Mouse (Mus musculus): Measurements from ENCODE around the gene Rasa4. TPM values are rescaled to one million over a fixed set of nuclear protein-coding genes. Genes with fewer than 3 reads are reported as not detected.
"Not testable (repeated sequence)": the region's sequence is repeated elsewhere in the genome, so short reads cannot be mapped to it uniquely, and the experiment has no call there.

Gene Rasa4
- polyA plus RNA-seq, 1 experiment: 16.1 TPM

DNA sequence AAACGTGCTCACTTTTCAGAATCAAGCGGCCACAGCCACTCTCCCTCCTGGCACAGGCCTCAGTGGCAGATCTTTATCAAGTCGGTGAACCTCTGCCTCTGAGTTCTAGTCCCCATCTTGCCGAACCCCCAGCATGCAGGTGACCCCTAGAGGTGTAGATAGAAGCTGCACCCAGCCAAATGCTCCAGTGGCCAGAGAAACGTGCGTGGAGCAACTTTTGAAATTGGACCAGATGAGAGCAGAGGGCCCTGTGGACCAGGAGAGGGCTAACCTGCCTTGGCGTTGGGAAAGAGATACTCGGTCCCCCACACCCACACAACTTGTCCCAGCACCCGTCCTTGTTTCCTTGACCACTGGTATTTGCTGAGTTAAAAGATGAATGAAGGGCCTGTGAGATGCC lies 38.3 kb upstream of the Rasa4 start:
- DNase-seq: no peak
- WGBS: 33% methylated on average over 9 of the region's 9 CpGs
- no peaks in the 10 kb centered on the region for H3K4me1 ChIP-seq (ENCODE audit: control insufficient read depth, insufficient read depth, low read length)
- no peak overlapping the region for H3K4me3 ChIP-seq (replicated peaks; ENCODE audit: extremely low read depth, low read depth, low read length)
- TF ChIP-seq CTCF (IDR thresholded peaks at IDR 0.05; ENCODE audit: insufficient read depth, low read length): peak; percentile 33; the same call in 1 of the 2 replicates
- no peak for TF ChIP-seq POLR2A (IDR thresholded peaks at IDR 0.05; ENCODE audit: borderline replicate concordance, extremely low read depth, low read depth, low read length)

DNA sequence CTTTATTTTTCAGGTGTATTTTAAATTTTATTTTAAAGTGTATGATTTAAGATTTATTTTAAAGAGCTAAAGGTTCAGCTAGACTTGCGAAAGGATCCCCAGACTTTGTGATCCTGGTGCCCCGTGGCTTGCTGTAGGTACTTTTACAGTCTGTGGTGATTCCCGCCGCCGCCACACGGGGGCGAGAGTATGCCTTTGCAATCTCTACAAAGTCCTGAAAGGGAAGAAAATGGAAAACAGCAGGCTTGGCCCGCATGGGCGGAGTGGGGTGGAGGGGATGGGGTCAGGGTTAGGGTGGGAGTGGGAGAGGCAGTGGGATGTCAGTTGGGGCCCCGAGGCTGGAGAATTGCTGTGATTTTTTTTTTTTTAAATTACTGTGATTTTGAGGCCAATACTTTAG lies 37.7 kb upstream of the Rasa4 start:
- TF ChIP-seq CTCF (IDR thresholded peaks at IDR 0.05; ENCODE audit: insufficient read depth, low read length) (peak; percentile 73), POLR2A (IDR thresholded peaks at IDR 0.05; ENCODE audit: borderline replicate concordance, extremely low read depth, low read depth, low read length) (no peak)
- DNase-seq: peak; percentile 85
- 3% methylated on average over 10 of the region's 10 CpGs for WGBS
- no peaks in the 10 kb centered on the region for H3K4me1 ChIP-seq (ENCODE audit: control insufficient read depth, insufficient read depth, low read length)
- H3K4me3 ChIP-seq (replicated peaks; ENCODE audit: extremely low read depth, low read depth, low read length): no peak overlapping the region

GRCm38 (mm10) chr5:136048541-136048940 lies 35.2 kb upstream of the Rasa4 start:
- not testable (repeated sequence) for DNase-seq; H3K4me1 ChIP-seq (ENCODE audit: control insufficient read depth, insufficient read depth, low read length); H3K4me3 ChIP-seq (replicated peaks; ENCODE audit: extremely low read depth, low read depth, low read length)

DNA sequence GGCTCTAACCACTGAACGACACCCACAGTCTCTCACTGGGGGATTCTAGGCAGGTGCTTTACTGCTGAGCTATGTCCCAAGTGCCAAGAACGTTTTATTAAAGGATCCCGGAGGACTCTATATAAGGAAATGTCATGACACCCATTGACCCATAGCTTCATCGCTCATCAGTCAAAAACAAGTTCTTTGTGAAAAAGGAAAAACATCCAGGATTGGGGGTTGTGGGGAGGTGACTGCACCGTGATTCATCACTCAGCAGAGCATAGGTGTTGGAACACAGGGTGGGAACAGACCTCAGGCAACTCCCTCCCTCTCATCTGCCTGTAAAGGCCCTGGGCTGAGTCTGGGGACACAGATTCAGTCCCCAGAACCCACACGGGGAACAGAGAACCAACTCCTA lies 33.8 kb upstream of the Rasa4 start:
- H3K4me1 ChIP-seq (ENCODE audit: control insufficient read depth, insufficient read depth, low read length): no peaks in the 10 kb centered on the region; the same call in 1 of the 2 replicates
- H3K4me3 ChIP-seq (replicated peaks; ENCODE audit: extremely low read depth, low read depth, low read length): no peak overlapping the region
- DNase-seq: no peak
- no peak for TF ChIP-seq CTCF (IDR thresholded peaks at IDR 0.05; ENCODE audit: insufficient read depth, low read length)
- TF ChIP-seq POLR2A (IDR thresholded peaks at IDR 0.05; ENCODE audit: borderline replicate concordance, extremely low read depth, low read depth, low read length): no peak
- 65% methylated on average over 6 of the region's 6 CpGs for WGBS

DNA sequence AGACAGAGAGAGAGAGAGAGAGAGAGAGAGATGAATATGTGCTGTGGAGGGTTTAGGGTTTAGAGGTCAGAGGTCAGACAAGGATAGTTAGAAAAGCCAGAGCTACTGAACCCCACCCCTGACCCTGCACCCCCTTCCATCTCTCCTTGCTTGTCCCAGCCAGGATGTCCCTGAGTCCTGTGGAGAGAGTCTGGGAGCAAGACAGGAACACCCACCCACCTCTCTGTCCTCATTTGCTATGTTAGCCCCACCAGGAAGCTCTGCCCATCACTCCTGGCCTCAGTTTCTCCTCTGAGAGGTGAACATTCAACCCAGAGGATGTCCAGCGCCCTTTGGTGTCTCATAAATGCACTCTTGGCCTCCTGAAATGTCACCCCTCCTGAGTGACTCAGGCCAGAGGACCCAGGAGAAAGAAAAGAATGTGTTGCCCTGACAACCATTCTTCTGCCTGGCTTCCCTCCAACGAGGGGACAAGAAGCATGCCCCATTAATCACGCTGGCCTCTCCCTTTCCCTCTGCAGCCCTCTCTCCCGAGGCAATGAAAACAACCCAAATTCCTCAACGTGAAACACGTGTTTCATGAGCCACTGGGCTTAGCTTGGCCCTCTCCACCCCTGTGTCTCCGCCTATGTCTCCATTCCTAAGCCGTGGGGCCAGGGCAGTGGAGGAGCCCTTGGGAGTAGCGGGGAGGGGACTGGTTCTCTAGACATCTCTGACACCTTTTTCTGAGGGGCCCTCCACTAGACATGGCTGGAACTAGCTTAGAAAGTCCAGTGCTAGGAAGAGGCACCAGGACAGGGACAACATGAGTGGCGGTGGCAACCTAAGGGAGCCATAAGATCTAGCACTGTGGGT lies 32.3 kb upstream of the Rasa4 start:
- 15% methylated on average over 10 of the region's 10 CpGs for WGBS
- TF ChIP-seq POLR2A (IDR thresholded peaks at IDR 0.05; ENCODE audit: borderline replicate concordance, extremely low read depth, low read depth, low read length) (no peak), CTCF (IDR thresholded peaks at IDR 0.05; ENCODE audit: insufficient read depth, low read length) (no peak)
- DNase-seq: no peak
- H3K4me1 ChIP-seq (ENCODE audit: control insufficient read depth, insufficient read depth, low read length): no peaks in the 10 kb centered on the region; the same call in 1 of the 2 replicates
- no peak overlapping the region for H3K4me3 ChIP-seq (replicated peaks; ENCODE audit: extremely low read depth, low read depth, low read length)

DNA sequence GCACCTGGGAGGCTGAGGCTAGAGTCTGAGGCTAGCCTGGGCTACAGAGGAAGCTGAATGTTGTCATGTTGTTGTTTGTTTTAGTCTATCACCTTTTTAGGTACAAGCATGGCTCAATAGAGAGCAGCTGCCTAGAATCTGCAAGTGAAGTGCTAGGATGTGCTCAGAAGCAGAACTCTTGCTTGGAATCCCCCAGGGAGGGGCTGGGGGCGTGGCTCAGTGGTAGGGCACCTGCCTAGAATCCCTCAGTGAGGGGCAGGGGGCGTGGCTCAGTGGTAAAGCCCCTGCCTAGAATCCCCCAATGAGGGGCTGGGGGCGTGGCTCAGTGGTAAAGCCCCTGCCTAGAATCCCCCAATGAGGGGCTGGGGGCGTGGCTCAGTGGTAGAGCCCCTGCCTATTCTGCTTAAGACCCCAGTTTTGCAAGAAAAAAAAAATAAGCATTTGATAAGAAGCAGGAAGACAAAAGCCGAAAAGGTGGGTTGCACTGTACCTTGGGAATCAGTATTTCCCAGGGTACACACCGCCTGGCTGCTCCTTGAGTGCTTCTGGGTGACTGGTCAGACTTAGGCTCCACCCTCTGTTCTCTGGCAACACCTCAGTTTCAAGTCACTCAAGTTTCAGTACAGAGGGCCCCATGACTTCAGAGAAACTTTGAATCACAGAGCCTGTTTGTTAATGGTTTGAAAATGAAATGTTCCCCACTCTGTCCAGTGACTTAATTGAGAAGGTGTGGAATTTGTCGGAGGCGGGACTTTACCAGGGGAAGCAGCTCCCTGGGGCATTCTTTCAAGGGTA lies 30.7 kb upstream of the Rasa4 start:
- Histone ChIP-seq H3K4me1 (ENCODE audit: control insufficient read depth, insufficient read depth, low read length) (no peaks in the 10 kb centered on the region; the same call in 1 of the 2 replicates), H3K4me3 (replicated peaks; ENCODE audit: extremely low read depth, low read depth, low read length) (no peak overlapping the region)
- DNase-seq: no peak
- 68% methylated on average over 8 of the region's 8 CpGs for WGBS
- TF ChIP-seq POLR2A (IDR thresholded peaks at IDR 0.05; ENCODE audit: borderline replicate concordance, extremely low read depth, low read depth, low read length) (no peak), CTCF (IDR thresholded peaks at IDR 0.05; ENCODE audit: insufficient read depth, low read length) (no peak)

DNA sequence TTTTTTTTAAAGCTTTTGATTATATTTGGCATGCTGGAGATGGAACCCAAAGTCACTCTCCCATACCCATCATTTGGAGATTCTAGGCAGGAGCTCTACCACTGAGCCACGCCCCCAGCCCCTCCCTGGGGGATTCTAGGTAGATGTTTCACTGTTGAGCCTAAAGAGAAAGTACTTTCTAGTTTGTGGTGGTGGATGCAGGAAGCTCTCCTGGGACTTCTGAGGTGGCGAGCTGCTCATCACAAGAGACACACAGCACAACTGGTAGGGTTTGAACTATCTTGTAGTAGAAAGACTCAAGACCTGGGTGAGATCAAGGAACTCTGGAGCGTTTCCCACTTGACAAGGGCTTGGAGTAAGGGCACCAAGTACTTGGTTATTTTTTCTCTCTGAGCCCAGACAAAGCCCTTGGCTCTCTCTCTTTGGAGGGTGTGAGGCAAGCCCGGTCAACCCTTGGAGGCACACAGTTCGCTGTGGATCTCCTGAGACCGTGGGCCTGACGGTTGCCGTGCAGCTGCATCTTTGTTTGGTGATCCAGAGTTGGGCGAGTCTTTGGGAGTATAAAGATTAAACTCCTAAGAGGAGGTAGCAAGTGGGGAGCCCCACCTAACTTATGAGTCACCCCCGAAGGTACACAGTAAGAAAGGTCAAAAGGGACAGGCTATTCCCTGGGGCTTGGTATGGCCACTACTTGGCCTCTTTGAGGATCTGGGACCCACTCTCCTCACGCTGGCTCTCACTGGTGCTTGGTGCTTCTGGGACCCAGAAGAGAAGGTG lies 29.2 kb upstream of the Rasa4 start, which contains the start of gene Upk3bl:
Upk3bl (plus strand) TSS at position 192 of the 777 bp plus-strand sequence.
- TF ChIP-seq CTCF (IDR thresholded peaks at IDR 0.05; ENCODE audit: insufficient read depth, low read length) (no peak), POLR2A (IDR thresholded peaks at IDR 0.05; ENCODE audit: borderline replicate concordance, extremely low read depth, low read depth, low read length) (no peak)
- Histone ChIP-seq H3K4me3 (replicated peaks; ENCODE audit: extremely low read depth, low read depth, low read length) (no peak within 1 kb of the TSS), H3K4me1 (ENCODE audit: control insufficient read depth, insufficient read depth, low read length) (no peaks in the 10 kb centered on the region; the same call in 1 of the 2 replicates)
- DNase-seq: no peak
- 79% methylated on average over 11 of the region's 11 CpGs for WGBS

GRCm38 (mm10) chr5:136056062-136056461 lies 27.7 kb upstream of the Rasa4 start:
- WGBS: 48% methylated on average over 4 of the region's 4 CpGs
- H3K4me3 ChIP-seq (replicated peaks; ENCODE audit: extremely low read depth, low read depth, low read length): no peak overlapping the region
- H3K4me1 ChIP-seq (ENCODE audit: control insufficient read depth, insufficient read depth, low read length): no peaks in the 10 kb centered on the region; the same call in 1 of the 2 replicates
- TF ChIP-seq POLR2A (IDR thresholded peaks at IDR 0.05; ENCODE audit: borderline replicate concordance, extremely low read depth, low read depth, low read length) (no peak), CTCF (IDR thresholded peaks at IDR 0.05; ENCODE audit: insufficient read depth, low read length) (no peak)
- no peak for DNase-seq

GRCm38 (mm10) chr5:136057085-136057484 lies 26.6 kb upstream of the Rasa4 start:
- Histone ChIP-seq H3K4me1 (ENCODE audit: control insufficient read depth, insufficient read depth, low read length) (no peaks in the 10 kb centered on the region), H3K4me3 (replicated peaks; ENCODE audit: extremely low read depth, low read depth, low read length) (no peak overlapping the region)
- WGBS: 23% methylated on average over 8 of the region's 8 CpGs
- no peak for DNase-seq
- TF ChIP-seq POLR2A (IDR thresholded peaks at IDR 0.05; ENCODE audit: borderline replicate concordance, extremely low read depth, low read depth, low read length) (no peak), CTCF (IDR thresholded peaks at IDR 0.05; ENCODE audit: insufficient read depth, low read length) (no peak)

Measured in lung, adult 2 months (tissue).